In genomic region chr2:73510025-73510288, GRCm38 (mm10) we compare ENCODE assay signal across 9 mouse cellular contexts. TPM values are rescaled to one million over a fixed set of nuclear protein-coding genes. Genes with fewer than 3 reads are reported as not detected.
DNase-seq lines count a peak whose midpoint lies in the region; ATAC-seq and TF ChIP-seq lines count a peak whose summit lies in the region.
"Had no signal": no experiment of that assay in that cellular context is flagged by ENCODE, and none has a peak within 500 bp of the region (broad histone marks: within the 10 kb centered on the region; RNA-seq: fewer than 3 reads in every experiment).

No protein-coding gene starts in this region.

- intact Hi-C loops in heart, postnatal 25 days (cut with DNase I): no loop called here

- 55% methylated on average over 3 of the region's 3 CpGs for WGBS in heart, embryonic 10.5 days
- WGBS in kidney, embryonic 15.5 days: 55% methylated on average over 3 of the region's 3 CpGs
- 67% methylated on average over 3 of the region's 3 CpGs for WGBS in embryonic facial prominence, embryonic 12.5 days
- WGBS in limb, embryonic 14.5 days: 75% methylated on average over 3 of the region's 3 CpGs

- no peak for DNase-seq in heart, embryonic 10.5 days (ENCODE audit: low spot score)
- no peak for DNase-seq in heart, postnatal 25 days (ENCODE audit: low spot score)
- no peak for DNase-seq in kidney, adult 9 months
- DNase-seq in limb, embryonic 14.5 days (ENCODE audit: low spot score): no peak
- no peak for DNase-seq in cerebellum, adult 8-10 months
- DNase-seq in cerebellum, postnatal 14 days: no peak

- H3K4me3 ChIP-seq in heart, embryonic 10.5 days: no peak overlapping the region
- no peak overlapping the region for H3K4me3 ChIP-seq in kidney, embryonic 15.5 days (replicated peaks)
- H3K4me3 ChIP-seq in embryonic facial prominence, embryonic 12.5 days: no peak overlapping the region
- H3K4me3 ChIP-seq in limb, embryonic 14.5 days (replicated peaks; ENCODE audit: low read length): no peak overlapping the region
- H3K4me3 ChIP-seq: layer of hippocampus, adult 2 months had no signal

- TF ChIP-seq POLR2A in limb, embryonic 14.5 days (IDR thresholded peaks at IDR 0.05; ENCODE audit: borderline replicate concordance, extremely low read depth, insufficient read depth, insufficient read length): no peak

- H3K27me3 ChIP-seq in heart, embryonic 10.5 days (ENCODE audit: insufficient read depth, poor library complexity, severe bottlenecking): no peaks in the 10 kb centered on the region
- no peaks in the 10 kb centered on the region for H3K27me3 ChIP-seq in kidney, embryonic 15.5 days
- no peaks in the 10 kb centered on the region for H3K27me3 ChIP-seq in embryonic facial prominence, embryonic 12.5 days
- no peaks in the 10 kb centered on the region for H3K27me3 ChIP-seq in limb, embryonic 14.5 days (ENCODE audit: control insufficient read depth, insufficient read depth, low read length)

- H3K9ac ChIP-seq in kidney, embryonic 15.5 days: no peak overlapping the region
- H3K9ac ChIP-seq in embryonic facial prominence, embryonic 12.5 days: no peak overlapping the region
- H3K9ac ChIP-seq in limb, embryonic 14.5 days (ENCODE audit: low read depth, low read length, severe bottlenecking): no peak overlapping the region

- H3K36me3 ChIP-seq in heart, embryonic 10.5 days: 0 out of 2 replicates have a peak, but pooled peaks cover 3% of the 10 kb centered on the region
- no peaks in the 10 kb centered on the region for H3K36me3 ChIP-seq in kidney, embryonic 15.5 days
- H3K36me3 ChIP-seq in embryonic facial prominence, embryonic 12.5 days: no peaks in the 10 kb centered on the region
- no peaks in the 10 kb centered on the region; the same call in 1 of the 2 replicates for H3K36me3 ChIP-seq in limb, embryonic 14.5 days (ENCODE audit: control insufficient read depth, insufficient read depth, low read length)

- ATAC-seq in kidney, embryonic 15.5 days (replicated peaks; ENCODE audit: low FRiP score): no peak
- ATAC-seq in embryonic facial prominence, embryonic 12.5 days (ENCODE audit: insufficient number of reproducible peaks, insufficient read depth, low FRiP score, low TSS enrichment): no peak
- no peak for ATAC-seq in limb, embryonic 14.5 days (ENCODE audit: low FRiP score, low read depth)

- H3K4me1 ChIP-seq in heart, embryonic 10.5 days: peaks cover 30% of the 10 kb centered on the region
- peaks cover 31% of the 10 kb centered on the region for H3K4me1 ChIP-seq in kidney, embryonic 15.5 days
- peaks cover 33% of the 10 kb centered on the region for H3K4me1 ChIP-seq in embryonic facial prominence, embryonic 12.5 days
- peaks cover 29% of the 10 kb centered on the region for H3K4me1 ChIP-seq in limb, embryonic 14.5 days (ENCODE audit: control insufficient read depth, insufficient read depth, low read length)

- no peaks in the 10 kb centered on the region for H3K9me3 ChIP-seq in heart, embryonic 10.5 days
- no peaks in the 10 kb centered on the region for H3K9me3 ChIP-seq in kidney, embryonic 15.5 days (replicated peaks)
- no peaks in the 10 kb centered on the region for H3K9me3 ChIP-seq in embryonic facial prominence, embryonic 12.5 days
- H3K9me3 ChIP-seq in limb, embryonic 14.5 days (ENCODE audit: control insufficient read depth, low read length): no peaks in the 10 kb centered on the region

- 0 out of 2 replicates have a peak overlapping the region, but pooled peaks have one; percentile 1 for H3K4me2 ChIP-seq in kidney, embryonic 15.5 days
- H3K4me2 ChIP-seq in embryonic facial prominence, embryonic 12.5 days (replicated peaks): no peak overlapping the region
- H3K4me2 ChIP-seq in limb, embryonic 14.5 days (replicated peaks; ENCODE audit: low read depth, low read length, severe bottlenecking): 0 out of 2 replicates have a peak overlapping the region, but pooled peaks have one; percentile 43

- peak overlapping the region; percentile 77 for H3K27ac ChIP-seq in heart, embryonic 10.5 days
- H3K27ac ChIP-seq in kidney, embryonic 15.5 days: peak overlapping the region; percentile 52
- peak overlapping the region; percentile 88 for H3K27ac ChIP-seq in embryonic facial prominence, embryonic 12.5 days
- peak overlapping the region; percentile 94 for H3K27ac ChIP-seq in limb, embryonic 14.5 days (replicated peaks; ENCODE audit: low read depth, low read length)
- H3K27ac ChIP-seq: layer of hippocampus, adult 2 months had no signal

RNA-seq across cellular contexts. Expression of gene Wipf1, which starts 19.6 kb away (rescaled TPM):
- 6.8 and 7.8 TPM in 2 replicates for polyA plus RNA-seq in heart, embryonic 10.5 days (2016; fragmentation: Nextera tagmentation; extraction: Ambion mirVana)
- 10 to 100 TPM; 14.0 to 16.7 TPM for total RNA-seq in heart, postnatal 25 days (2021)
- polyA plus RNA-seq in kidney, embryonic 15.5 days (2015; fragmentation: Nextera tagmentation; extraction: Ambion mirVana): 8.7 and 9.7 TPM in 2 replicates
- polyA plus RNA-seq in embryonic facial prominence, embryonic 12.5 days (2016; fragmentation: Nextera tagmentation; extraction: Ambion mirVana): 14.1 and 14.5 TPM in 2 replicates
- polyA plus RNA-seq in limb, embryonic 14.5 days (2012; rRNA removed): 20.1 and 25.8 TPM in 2 replicates
- polyA plus RNA-seq in limb, embryonic 14.5 days (2014; fragmentation: Nextera tagmentation; extraction: Ambion mirVana): 25.7 and 27.8 TPM in 2 replicates
